Mouse (Mus musculus) liver (tissue): ENCODE results near the gene Pik3cb.

Experiments
- DNase-seq: peaks from one replicate; pipeline ENCODE4 v3.0.0-alpha.2; 2020; ENCODE audit warnings: mixed read lengths

Gene Pik3cb

GRCm38 (mm10) chr9:99145756-99146155 lies 5.3 kb upstream of the Pik3cb start:
- DNase-seq: no peak

DNA sequence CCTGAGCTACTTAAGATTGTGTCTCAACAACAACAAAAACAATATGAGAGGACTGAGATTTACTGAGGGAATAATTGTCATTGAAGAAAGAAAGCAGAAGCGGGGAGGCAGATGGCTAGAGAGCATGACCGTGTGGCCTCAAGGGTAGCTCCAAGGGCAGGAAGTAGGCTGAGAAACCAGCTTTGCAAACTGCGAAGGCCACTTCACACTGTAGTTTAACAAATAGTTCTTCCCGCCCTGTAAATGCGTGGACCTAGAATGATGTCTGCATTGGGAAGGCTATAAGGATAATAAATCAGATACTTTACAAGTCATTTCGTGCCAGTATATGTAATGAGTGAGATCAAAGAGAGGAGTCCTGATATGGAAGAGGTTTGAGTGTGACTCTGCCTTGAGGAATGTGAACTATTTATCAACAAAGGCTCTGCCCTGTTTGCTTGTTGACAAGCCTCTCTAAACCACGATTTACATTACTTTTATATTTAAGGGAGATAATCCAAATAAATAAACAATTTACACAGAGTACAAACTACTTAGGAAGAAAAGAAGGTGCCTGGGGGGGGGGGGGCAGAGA lies 4.1 kb upstream of the Pik3cb start:
- no peak for DNase-seq

- no peak for DNase-seq
Measured at GRCm38 (mm10) chr9:99141618-99142017, 1.2 kb upstream of the Pik3cb start.

GRCm38 (mm10) chr9:99141171-99141570 lies 750 bp upstream of the Pik3cb start:
- DNase-seq: no peak

GRCm38 (mm10) chr9:99139194-99140023 lies 1.0 kb downstream of the Pik3cb start:
- DNase-seq: peak; percentile 58

- no peak for DNase-seq
Measured at GRCm38 (mm10) chr9:99137301-99137700, 3.1 kb downstream of the Pik3cb start.

- DNase-seq: no peak
Measured at GRCm38 (mm10) chr9:99131951-99132470, 8.4 kb downstream of the Pik3cb start.

DNA sequence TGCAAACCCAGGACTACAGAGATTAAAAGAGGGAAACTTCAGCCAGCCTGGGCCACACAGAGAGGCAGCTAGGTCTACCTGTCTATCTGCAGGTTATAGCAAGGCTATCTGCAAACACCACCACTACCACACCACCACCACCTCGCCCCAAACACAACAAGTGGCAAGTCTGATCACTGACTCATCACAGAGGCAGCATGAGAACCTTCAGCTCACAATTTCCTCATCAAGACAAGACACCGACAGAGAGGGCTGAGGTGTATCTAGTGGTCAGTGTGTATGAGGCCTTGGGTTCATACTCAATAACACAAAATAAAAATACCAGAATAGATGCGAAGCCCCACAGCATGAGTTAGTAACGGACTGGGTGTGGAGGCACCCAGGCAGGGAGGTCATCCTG lies 9.3 kb downstream of the Pik3cb start:
- no peak for DNase-seq

DNA sequence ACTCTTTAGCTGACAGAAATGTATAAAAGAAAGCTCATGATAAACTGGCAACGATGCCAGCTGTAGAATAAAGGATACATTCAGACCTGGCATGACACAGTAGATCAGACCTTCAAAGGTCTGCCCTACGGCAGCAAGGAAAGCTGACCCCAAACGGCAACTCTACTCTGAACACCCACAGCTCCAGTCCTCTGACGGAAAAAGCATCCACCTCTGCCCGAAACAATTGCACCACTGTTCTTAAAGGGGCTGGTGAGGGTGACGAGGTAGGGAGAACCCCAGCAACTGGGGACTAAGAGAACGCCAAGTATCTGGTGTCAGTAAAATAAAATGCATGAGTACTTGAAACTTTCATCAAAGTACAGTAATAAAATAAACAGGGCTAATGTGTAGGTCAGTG lies 12.8 kb downstream of the Pik3cb start:
- no peak for DNase-seq

GRCm38 (mm10) chr9:99122749-99123148 lies 17.7 kb downstream of the Pik3cb start:
- no peak for DNase-seq

DNA sequence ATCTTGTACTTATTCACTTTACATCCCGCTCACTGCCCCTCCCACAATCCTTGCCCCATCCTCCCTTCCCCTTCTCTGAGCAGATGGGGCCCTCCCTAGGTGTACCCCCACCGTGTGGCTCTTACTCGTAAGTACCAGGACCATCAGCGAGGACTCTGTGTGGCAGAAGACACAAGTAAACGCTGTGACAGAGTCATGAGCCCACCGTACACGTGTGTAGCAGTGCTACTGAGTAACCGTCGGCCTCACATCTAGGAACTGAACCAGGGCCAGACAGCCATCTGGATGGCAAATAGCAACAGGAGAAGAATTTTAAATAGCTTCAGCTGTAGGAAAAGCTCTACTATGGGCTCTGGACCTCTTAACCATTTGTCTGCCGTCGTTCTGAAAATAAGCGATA lies 28.0 kb downstream of the Pik3cb start:
- DNase-seq: no peak

DNA sequence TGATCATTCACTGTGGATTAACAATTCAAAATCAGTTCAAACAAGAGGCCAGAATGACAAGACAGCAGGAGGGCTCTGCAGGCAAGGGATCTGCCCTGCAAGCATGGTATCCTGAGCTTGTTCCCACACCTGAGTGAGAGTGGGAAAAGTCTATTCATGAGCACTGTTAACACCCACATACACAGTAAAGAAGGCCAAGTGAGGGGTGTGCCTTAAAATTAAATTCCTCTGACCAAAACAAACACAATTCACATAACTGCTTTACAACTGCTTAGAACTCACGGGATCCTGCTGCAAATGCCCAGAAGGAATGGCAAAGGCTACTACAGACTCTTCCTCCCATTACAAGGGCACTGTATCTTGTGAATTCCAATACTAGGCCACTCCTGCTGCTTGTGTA lies 29.3 kb downstream of the Pik3cb start:
- DNase-seq: no peak

DNA sequence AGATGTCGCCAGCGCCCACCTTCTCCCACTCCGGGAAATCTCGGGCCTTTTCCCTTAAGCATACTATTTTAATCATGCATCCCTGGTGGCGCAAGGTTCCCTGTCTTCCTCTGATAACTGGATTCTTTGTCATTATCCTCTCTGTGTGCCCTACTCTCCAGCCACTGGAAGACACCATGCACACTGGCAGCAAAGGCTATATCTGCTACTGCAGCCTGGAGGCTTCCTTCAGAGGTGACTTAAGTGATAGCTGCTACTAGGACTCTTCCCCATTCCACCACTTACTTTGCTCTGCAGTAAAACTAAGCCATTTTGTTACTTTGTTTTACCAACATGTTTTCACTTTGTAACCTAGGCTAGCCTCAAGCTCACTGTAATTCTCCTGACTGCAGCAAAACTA lies 30.2 kb downstream of the Pik3cb start:
- no peak for DNase-seq

DNA sequence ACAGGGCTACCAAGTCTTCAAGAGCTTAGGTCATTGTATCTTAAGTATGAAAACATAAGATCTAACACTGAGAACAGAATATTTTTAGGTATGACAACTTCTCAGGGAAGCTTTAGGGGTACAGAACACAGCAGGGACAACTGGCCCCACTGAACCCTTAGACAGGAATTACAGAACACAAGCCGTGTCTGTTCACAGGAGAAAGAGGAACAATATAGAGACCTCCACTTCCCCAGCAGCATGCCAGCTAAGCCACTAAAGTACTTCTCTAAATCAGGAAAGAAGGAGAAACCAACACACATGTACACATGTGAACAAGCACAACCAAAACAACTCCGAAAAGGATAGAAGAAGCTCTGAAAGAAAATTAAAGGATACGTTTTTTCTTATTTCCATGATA lies 30.8 kb downstream of the Pik3cb start:
- DNase-seq: no peak

- peak; percentile 39 for DNase-seq
Measured at GRCm38 (mm10) chr9:99104449-99104848, 36.0 kb downstream of the Pik3cb start.

GRCm38 (mm10) chr9:99103865-99104264 lies 36.6 kb downstream of the Pik3cb start:
- no peak for DNase-seq

DNA sequence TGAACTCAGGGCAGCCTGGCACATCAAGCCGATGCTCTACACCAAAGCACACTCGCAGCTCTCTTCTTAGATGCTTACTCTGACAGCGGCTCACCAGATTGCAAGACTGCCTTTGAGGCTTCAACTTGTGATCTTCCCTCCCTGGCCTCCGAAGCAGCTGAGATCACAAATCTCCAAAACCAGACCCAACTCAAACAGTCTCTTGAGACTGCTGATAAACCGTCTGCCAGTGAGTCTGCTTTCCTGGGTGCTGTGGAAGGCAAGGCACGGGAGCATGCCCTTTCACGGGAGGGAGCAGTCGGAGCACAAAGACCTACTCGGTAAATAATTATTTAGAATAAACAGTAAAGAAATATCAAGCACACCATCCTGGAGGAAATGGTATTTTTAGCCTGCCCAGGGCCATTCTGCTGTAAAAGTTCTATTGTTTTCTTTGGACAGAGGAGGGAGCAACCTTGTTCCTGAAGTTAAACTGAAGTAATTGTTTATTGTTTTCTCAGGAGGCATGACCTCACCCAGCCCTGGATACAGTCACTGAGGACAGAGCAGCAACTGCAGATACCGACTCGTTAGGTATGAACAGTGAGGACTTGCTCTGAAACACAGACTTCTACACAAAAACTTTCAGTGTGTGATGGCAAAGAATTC lies 41.8 kb downstream of the Pik3cb start:
- peak; percentile 44 for DNase-seq

GRCm38 (mm10) chr9:99097668-99098067 lies 42.8 kb downstream of the Pik3cb start:
- DNase-seq: no peak

- no peak for DNase-seq
Measured at GRCm38 (mm10) chr9:99095192-99095591, 45.2 kb downstream of the Pik3cb start.

- no peak for DNase-seq
Measured at GRCm38 (mm10) chr9:99090546-99090945, 49.9 kb downstream of the Pik3cb start.

DNA sequence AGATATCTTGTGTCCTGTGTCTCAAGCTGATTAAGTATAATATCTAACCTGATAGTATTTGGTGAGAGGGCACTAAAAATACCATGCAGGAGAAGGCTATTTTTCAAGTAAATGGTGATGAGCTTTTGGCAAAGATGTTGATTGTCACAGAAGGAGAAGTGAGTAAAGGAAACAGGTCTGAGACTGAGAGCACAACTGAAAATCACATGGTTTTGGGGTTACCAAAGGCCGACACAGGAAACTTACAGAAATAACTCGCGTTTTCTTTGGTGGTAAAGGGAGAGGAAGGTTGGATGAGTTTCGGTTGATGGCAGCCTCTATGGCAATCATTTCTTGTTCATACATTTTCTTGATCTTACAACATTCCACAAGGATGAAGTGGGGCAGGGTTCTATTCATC lies 50.5 kb downstream of the Pik3cb start:
- no peak for DNase-seq

DNA sequence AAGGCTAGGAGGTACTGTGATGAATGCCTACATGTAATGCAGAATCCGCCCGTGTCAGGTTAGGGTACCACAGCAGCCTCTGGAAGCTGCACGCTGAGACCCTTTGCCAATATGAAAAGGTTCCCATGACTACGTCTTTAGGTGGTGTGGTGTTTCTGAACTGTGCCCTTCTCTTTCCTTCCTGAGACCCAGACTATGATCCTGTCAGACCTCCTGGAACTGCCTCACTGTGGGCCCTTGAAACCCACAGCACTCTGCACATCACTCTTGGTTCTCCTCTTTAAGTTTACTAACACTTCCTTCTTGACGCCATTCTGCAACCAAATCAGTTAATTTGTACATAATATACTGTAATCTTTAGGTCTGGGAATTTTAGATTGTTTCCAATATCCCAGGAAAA lies 58.7 kb downstream of the Pik3cb start:
- DNase-seq: no peak

GRCm38 (mm10) chr9:99081308-99081707 lies 59.1 kb downstream of the Pik3cb start:
- DNase-seq: no peak

GRCm38 (mm10) chr9:99080657-99081056 lies 59.8 kb downstream of the Pik3cb start:
- DNase-seq: no peak
